Mouse (Mus musculus) limb, embryonic 12.5 days (tissue): Measurements from ENCODE around the gene Myof. TPM values are rescaled to one million over a fixed set of nuclear protein-coding genes. Genes with fewer than 3 reads are reported as not detected.

Source experiments
- ATAC-seq: fragments of 200-750 bp; cut with Nextera tagmentation; 2 replicates; pipeline ENCODE4 v1.8.0; 2017; ENCODE audit warnings: low read depth, moderate TSS enrichment; ENCODE audit not compliant: insufficient number of reproducible peaks, insufficient read depth, low FRiP score, low TSS enrichment
- H3K27ac ChIP-seq: fragments of 300-500 bp; sonication (generic); 2 replicates; pipeline ENCODE4 v1.5.1; 2016; ENCODE audit warnings: mild to moderate bottlenecking, moderate library complexity
- H3K27me3 ChIP-seq: fragments of 300-500 bp; sonication (generic); 2 replicates; pipeline ENCODE4 v1.6.1; 2016; ENCODE audit warnings: mild to moderate bottlenecking, moderate library complexity
- H3K36me3 ChIP-seq: fragments of 300-500 bp; sonication (generic); 2 replicates; pipeline ENCODE4 v1.6.1; 2016; ENCODE audit warnings: mild to moderate bottlenecking, moderate library complexity
- H3K4me1 ChIP-seq: fragments of 300-500 bp; sonication (generic); replicated peaks from 2 replicates; pipeline ENCODE4 v1.6.1; 2016
- H3K4me2 ChIP-seq: fragments of 300-500 bp; sonication (generic); 2 replicates; pipeline ENCODE4 v1.6.1; 2016; ENCODE audit warnings: mild to moderate bottlenecking, moderate library complexity
- H3K4me3 ChIP-seq: fragments of 300-500 bp; sonication (generic); replicated peaks from 2 replicates; pipeline ENCODE4 v1.5.1; 2016; ENCODE audit warnings: mild to moderate bottlenecking
- H3K9ac ChIP-seq: fragments of 300-500 bp; sonication (generic); replicated peaks from 2 replicates; pipeline ENCODE4 v1.6.1; 2016; ENCODE audit warnings: mild to moderate bottlenecking, moderate library complexity
- H3K9me3 ChIP-seq: fragments of 300-500 bp; sonication (generic); 2 replicates; pipeline ENCODE4 v1.6.1; 2016; ENCODE audit warnings: mild to moderate bottlenecking, moderate library complexity
- WGBS: fragments of 180-500 bp; shearing (Covaris S2); methylation state at CpG from one replicate; pipeline ENCODE4 v1.1.7; 2016; 5-methylcytosine and 5-hydroxymethylcytosine counted together
- polyA plus RNA-seq: library from polyadenylated mRNA; unstranded; fragments of >200 nt; fragmentation: Nextera tagmentation; extraction: Ambion mirVana; gene quantifications from 2 replicates; pipeline ENCODE4 v1.2.1, GENCODE M21; 2016

Myof gene
- polyA plus RNA-seq, 1 experiment from 2014 or later: 6.2 TPM

GRCm38 (mm10) chr19:38064051-38064450 is 20.7 kb upstream of the Myof start:
- Histone ChIP-seq H3K4me1 (no peaks in the 10 kb centered on the region), H3K9ac (no peak overlapping the region), H3K27ac (no peak overlapping the region), H3K4me2 (no peak overlapping the region), H3K36me3 (peaks cover 66% of the 10 kb centered on the region), H3K9me3 (no peaks in the 10 kb centered on the region), H3K4me3 (no peak overlapping the region), H3K27me3 (no peaks in the 10 kb centered on the region)
- WGBS: 92% methylated on average over 1 of the region's 1 CpGs
- no peak for ATAC-seq

GRCm38 (mm10) chr19:38063201-38063600 is 19.8 kb upstream of the Myof start:
- Histone ChIP-seq H3K27ac (no peak overlapping the region), H3K27me3 (no peaks in the 10 kb centered on the region), H3K4me3 (no peak overlapping the region), H3K9me3 (no peaks in the 10 kb centered on the region), H3K36me3 (peaks cover 63% of the 10 kb centered on the region), H3K4me2 (no peak overlapping the region), H3K4me1 (no peaks in the 10 kb centered on the region), H3K9ac (no peak overlapping the region)
- 90% methylated on average over 3 of the region's 3 CpGs for WGBS
- ATAC-seq: no peak

GRCm38 (mm10) chr19:38056931-38057330 is 13.6 kb upstream of the Myof start:
- Histone ChIP-seq H3K36me3 (peaks cover 36% of the 10 kb centered on the region), H3K9ac (no peak overlapping the region), H3K4me1 (peaks cover 23% of the 10 kb centered on the region), H3K4me2 (no peak overlapping the region), H3K27me3 (no peaks in the 10 kb centered on the region), H3K4me3 (no peak overlapping the region), H3K27ac (no peak overlapping the region), H3K9me3 (no peaks in the 10 kb centered on the region)
- no peak for ATAC-seq
- 90% methylated on average over 8 of the region's 8 CpGs for WGBS

- WGBS: 62% methylated on average over 3 of the region's 3 CpGs
- Histone ChIP-seq H3K9ac (0 out of 2 replicates have a peak overlapping the region, but pooled peaks have one; percentile 61), H3K4me2 (peak overlapping the region; percentile 78), H3K36me3 (peaks cover 31% of the 10 kb centered on the region), H3K4me1 (peaks cover 23% of the 10 kb centered on the region), H3K4me3 (peak overlapping the region; percentile 59), H3K27ac (no peak overlapping the region), H3K9me3 (no peaks in the 10 kb centered on the region), H3K27me3 (no peaks in the 10 kb centered on the region)
- ATAC-seq: no peak
Measured at GRCm38 (mm10) chr19:38056276-38056675, 12.9 kb upstream of the Myof start.

GRCm38 (mm10) chr19:38055798-38056197 is 12.4 kb upstream of the Myof start:
- H3K9me3 ChIP-seq: no peaks in the 10 kb centered on the region
- H3K9ac ChIP-seq: peak overlapping the region; percentile 61; the same call in 1 of the 2 replicates
- H3K4me2 ChIP-seq: peak overlapping the region; percentile 78
- H3K27me3 ChIP-seq: no peaks in the 10 kb centered on the region
- peaks cover 23% of the 10 kb centered on the region for H3K4me1 ChIP-seq
- H3K36me3 ChIP-seq: peaks cover 26% of the 10 kb centered on the region
- no peak for ATAC-seq
- peak overlapping the region; percentile 59 for H3K4me3 ChIP-seq
- 19% methylated on average over 6 of the region's 6 CpGs for WGBS
- H3K27ac ChIP-seq: no peak overlapping the region

- H3K4me2 ChIP-seq: peak within 1 kb of the TSS; percentile 78
- no peaks in the 10 kb centered on the region for H3K9me3 ChIP-seq
- H3K9ac ChIP-seq: peak within 1 kb of the TSS; percentile 61
- peaks cover 23% of the 10 kb centered on the region for H3K4me1 ChIP-seq
- H3K27ac ChIP-seq: peak within 1 kb of the TSS; percentile 50; the same call in 1 of the 2 replicates
- peak; percentile 91 for ATAC-seq
- H3K36me3 ChIP-seq: peaks cover 16% of the 10 kb centered on the region
- peak within 1 kb of the TSS; percentile 59 for H3K4me3 ChIP-seq
- under 1% methylated on average over 36 of the region's 36 CpGs for WGBS
- H3K27me3 ChIP-seq: no peaks in the 10 kb centered on the region
Measured at GRCm38 (mm10) chr19:38054720-38055192, 11.4 kb upstream of the Myof start, which contains the start of gene Cep55. Gene Cep55 (plus strand): TSS chr19:38055011.

- H3K9me3 ChIP-seq: no peaks in the 10 kb centered on the region
- H3K4me2 ChIP-seq: peak overlapping the region; percentile 78
- no peaks in the 10 kb centered on the region for H3K27me3 ChIP-seq
- H3K4me1 ChIP-seq: peaks cover 23% of the 10 kb centered on the region
- peak overlapping the region; percentile 35; the same call in 1 of the 2 replicates for H3K27ac ChIP-seq
- H3K4me3 ChIP-seq: peak overlapping the region; percentile 59
- ATAC-seq: peak; percentile 91
- peak overlapping the region; percentile 44; the same call in 1 of the 2 replicates for H3K9ac ChIP-seq
- WGBS: 1% methylated on average over 23 of the region's 23 CpGs
- H3K36me3 ChIP-seq: peaks cover 11% of the 10 kb centered on the region
Measured at GRCm38 (mm10) chr19:38054149-38054719, 10.9 kb upstream of the Myof start.

- 31% methylated on average over 8 of the region's 8 CpGs for WGBS
- no peak overlapping the region for H3K9ac ChIP-seq
Measured at GRCm38 (mm10) chr19:38053227-38054041, 10.1 kb upstream of the Myof start.

GRCm38 (mm10) chr19:38049686-38050085 is 6.3 kb upstream of the Myof start:
- Histone ChIP-seq H3K36me3 (no peaks in the 10 kb centered on the region), H3K4me1 (peaks cover 7% of the 10 kb centered on the region; the same call in 1 of the 2 replicates), H3K27ac (no peak overlapping the region), H3K4me3 (no peak overlapping the region), H3K9ac (no peak overlapping the region), H3K9me3 (no peaks in the 10 kb centered on the region), H3K27me3 (no peaks in the 10 kb centered on the region; the same call in 1 of the 2 replicates), H3K4me2 (no peak overlapping the region)
- ATAC-seq: no peak
- 97% methylated on average over 1 of the region's 1 CpGs for WGBS

More at GRCm38 (mm10) chr19:38053227-38054041, 10.1 kb upstream of the Myof start:
- Histone ChIP-seq H3K4me1 (peaks cover 23% of the 10 kb centered on the region), H3K27me3 (no peaks in the 10 kb centered on the region), H3K4me2 (peak overlapping the region; percentile 78), H3K9me3 (no peaks in the 10 kb centered on the region), H3K27ac (no peak overlapping the region; the same call in 1 of the 2 replicates), H3K4me3 (peak overlapping the region; percentile 59), H3K36me3 (peaks cover 5% of the 10 kb centered on the region; the same call in 1 of the 2 replicates)
- no peak for ATAC-seq

GRCm38 (mm10) chr19:38045198-38045597 is 1.8 kb upstream of the Myof start:
- no peaks in the 10 kb centered on the region for H3K36me3 ChIP-seq
- H3K4me3 ChIP-seq: no peak overlapping the region
- H3K27ac ChIP-seq: no peak overlapping the region
- 88% methylated on average over 3 of the region's 3 CpGs for WGBS
- peaks cover 17% of the 10 kb centered on the region for H3K27me3 ChIP-seq
- no peak overlapping the region for H3K9ac ChIP-seq
- H3K9me3 ChIP-seq: no peaks in the 10 kb centered on the region
- H3K4me2 ChIP-seq: no peak overlapping the region
- peaks cover 14% of the 10 kb centered on the region for H3K4me1 ChIP-seq
- no peak for ATAC-seq

- 0 out of 2 replicates have a peak, but pooled peaks have one; percentile 43 for ATAC-seq
- Histone ChIP-seq H3K27ac (0 out of 2 replicates have a peak overlapping the region, but pooled peaks have one; percentile 70), H3K9ac (no peak overlapping the region)
Measured at GRCm38 (mm10) chr19:38042261-38042722, 1.1 kb downstream of the Myof start.

More at GRCm38 (mm10) chr19:38042261-38042722, 1.1 kb downstream of the Myof start:
- 33% methylated on average over 5 of the region's 5 CpGs for WGBS
- H3K4me3 ChIP-seq: peak overlapping the region; percentile 48
- peaks cover 14% of the 10 kb centered on the region for H3K4me1 ChIP-seq
- H3K4me2 ChIP-seq: peak overlapping the region; percentile 70
- H3K9me3 ChIP-seq: no peaks in the 10 kb centered on the region
- H3K27me3 ChIP-seq: peaks cover 17% of the 10 kb centered on the region
- H3K36me3 ChIP-seq: no peaks in the 10 kb centered on the region
